Mouse (Mus musculus) gastrocnemius, postnatal 4 days (tissue): ENCODE results near the gene Rab36. TPM values are rescaled to one million over a fixed set of nuclear protein-coding genes. Genes with fewer than 3 reads are reported as not detected.

Experiments
- DNase-seq, 2 experiments: peaks; one replicate each; pipeline ENCODE4 v3.0.0; 2021 to 2022; ENCODE audit warnings: low spot score in 2 of 2, mixed read lengths in 2 of 2
- total RNA-seq, 2 experiments: library from RNA; stranded (reverse); gene quantifications; 2 replicates each; pipeline ENCODE4 v1.2.3; 2021

Gene Rab36
- total RNA-seq, 2 experiments from 2014 or later: 1.7 to 2.5 TPM

GRCm38 (mm10) chr10:75044459-75044858, 7.6 kb downstream of the Rab36 start:
- no peak for DNase-seq

- DNase-seq: no peak
These were observed 9.0 kb downstream of the Rab36 start for GRCm38 (mm10) chr10:75045831-75046230.

DNA sequence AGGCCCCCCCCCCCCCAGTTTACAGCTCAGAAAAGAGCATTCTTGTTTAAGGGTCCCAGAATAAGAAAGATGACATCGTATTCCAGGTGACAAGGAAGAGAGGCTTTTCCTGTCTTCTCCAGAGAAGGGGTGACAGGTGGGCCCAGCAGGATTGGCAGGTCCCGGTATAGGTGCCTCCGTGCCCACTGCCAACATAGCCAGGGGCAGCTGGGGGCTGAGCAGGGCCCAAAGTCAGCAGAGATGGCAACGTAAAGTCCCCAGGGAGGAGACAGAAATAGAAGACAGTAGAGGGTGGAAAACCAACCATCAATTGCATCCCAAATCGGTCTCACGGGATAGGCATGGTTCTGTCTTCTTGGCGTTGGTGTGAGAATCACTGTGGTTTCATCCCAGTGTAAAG, 11.9 kb downstream of the Rab36 start:
- DNase-seq: no peak

DNA sequence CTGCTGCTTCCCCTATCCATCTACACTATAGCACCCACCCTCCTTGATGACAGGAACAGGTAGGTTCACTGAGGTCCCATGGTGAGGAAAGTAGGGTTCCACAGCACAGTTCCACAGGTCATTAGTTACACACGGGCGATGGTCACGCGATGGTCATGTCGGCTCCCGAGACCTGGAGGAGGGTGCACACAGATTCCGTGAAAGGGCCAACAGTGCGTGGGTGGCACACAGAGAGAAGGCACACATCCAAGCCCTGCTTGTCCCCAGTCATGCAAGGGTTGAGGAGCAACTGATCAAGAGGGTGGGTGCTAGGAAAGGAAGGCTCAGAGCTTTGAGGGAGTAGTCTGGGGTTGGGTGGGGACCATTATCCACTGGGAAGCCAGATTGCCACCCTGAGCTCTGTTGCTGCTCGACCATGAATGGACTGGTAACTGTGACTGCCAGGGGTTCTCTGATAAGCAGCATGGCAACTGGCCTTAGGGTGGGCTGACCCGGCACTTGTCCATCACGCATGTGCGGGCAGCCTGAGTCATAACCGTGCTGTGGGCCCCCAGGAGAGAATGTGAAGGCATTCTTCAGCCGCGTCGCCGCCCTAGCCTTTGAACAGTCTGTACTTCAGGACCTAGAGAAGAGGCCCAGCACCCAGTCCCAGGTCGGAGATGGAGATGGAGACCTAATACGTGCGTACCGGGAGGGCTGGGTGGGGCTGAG, 14.7 kb downstream of the Rab36 start:
- DNase-seq: no peak

DNA sequence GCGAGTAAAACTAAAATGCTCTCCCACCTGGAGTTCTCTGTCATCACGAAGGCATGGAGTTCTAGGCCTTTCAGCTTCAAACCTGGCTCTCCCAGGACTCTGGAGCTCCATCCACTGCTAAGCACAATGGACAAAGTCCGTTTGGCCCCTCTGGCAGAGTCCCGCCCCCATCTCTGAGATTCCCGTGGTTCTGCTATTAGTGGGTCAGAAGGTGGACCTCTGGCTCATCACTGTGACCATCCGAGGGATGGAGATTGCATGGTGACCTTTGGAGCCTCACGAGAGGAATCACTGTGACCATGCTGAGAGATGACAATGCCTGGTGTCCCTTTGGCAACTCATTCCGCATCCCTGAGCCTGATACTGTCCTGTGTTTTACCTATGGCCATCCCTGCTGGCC, 16.0 kb downstream of the Rab36 start:
- DNase-seq: no peak

DNA sequence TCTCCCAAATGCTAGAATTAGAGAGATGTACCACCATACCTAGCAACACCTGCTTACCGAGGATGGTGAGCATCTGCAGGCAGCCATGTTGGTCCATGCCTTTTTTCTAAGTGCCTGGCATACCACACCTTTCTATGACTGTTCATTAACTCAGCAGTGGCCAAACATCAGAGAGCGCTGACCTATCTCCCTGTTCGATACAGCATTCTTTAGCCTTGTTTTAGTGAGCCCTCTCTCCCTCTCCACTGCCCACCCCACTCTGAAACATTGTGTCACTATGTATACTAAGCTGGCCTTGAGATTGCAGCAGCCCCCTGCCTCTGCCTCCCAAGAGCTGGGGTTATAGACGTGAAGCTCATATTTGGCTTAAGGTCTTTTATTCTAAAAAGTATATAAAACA, 16.8 kb downstream of the Rab36 start:
- no peak for DNase-seq

GRCm38 (mm10) chr10:75054125-75054524, 17.3 kb downstream of the Rab36 start:
- DNase-seq: no peak

GRCm38 (mm10) chr10:75055672-75056071, 18.8 kb downstream of the Rab36 start:
- DNase-seq: no peak

DNA sequence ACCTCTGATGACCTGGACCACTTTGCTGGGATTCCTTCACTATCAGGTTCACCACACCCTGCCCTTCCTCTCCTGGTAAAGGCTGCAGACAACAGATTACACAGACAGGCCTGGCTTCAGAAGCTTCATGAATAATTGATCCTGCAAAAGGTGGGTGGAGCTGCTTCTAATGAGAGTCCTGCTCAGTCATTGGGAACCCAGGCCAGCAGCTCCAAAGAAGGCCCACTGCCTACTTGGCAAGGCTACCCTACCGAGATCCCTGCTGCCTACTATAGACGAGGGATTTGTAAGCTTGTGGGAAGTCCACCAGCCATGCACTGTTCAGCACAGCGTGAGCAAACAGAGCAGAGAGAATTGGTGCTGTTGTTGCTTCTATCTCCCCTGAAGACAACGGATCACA, 19.4 kb downstream of the Rab36 start:
- no peak for DNase-seq

DNA sequence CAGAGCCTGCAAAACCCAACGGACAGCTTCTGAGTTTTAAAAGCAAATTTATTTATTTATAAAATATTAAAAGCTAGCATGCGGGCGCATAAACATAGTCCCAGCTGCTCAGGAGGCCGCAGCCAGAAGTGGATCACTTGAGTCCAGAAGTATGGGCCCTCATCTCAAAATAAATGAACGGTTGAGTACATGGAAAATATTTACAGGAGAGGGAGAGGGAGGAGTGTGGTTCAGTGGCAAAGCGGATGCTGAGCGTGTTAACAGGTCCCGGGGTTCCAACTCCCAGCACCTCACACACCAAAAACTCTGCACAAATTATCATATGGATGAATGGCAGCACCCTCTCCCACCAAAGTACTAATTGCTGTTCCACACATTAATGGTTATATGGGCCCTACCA, 21.5 kb downstream of the Rab36 start:
- no peak for DNase-seq

DNA sequence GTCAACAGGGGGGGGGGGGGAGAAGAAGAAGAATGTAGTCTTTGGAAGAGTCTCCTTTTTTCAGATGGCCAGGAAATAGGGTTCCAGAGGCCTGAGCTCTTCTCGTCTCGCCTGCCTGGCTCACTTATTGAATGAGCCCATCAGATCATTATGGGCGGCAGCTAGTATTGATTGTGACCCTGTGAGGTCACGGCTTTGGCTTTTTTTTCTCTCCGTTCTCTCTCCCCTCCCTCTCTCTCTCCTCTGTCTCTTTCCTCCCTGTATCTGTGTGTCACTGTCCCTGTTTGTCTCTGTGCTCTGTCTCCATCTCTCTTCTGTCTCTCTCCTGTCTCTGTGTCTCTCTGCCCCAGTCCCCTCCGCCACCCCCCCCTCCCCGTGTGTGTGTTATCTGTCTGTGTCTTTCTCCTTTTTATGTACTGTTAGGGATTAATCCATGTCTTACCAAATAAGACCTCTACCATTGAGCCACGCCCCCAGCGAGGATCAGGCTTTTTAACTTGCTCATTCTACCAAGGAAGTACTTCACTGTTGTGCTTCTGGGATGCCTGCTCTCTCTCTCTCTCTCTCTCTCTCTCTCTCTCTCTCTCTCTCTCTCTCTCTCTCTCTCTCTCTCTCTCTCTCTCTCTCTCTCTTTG, 22.0 kb downstream of the Rab36 start:
- no peak for DNase-seq

GRCm38 (mm10) chr10:75059396-75059795, 22.5 kb downstream of the Rab36 start:
- DNase-seq: peak in 1 of 2 experiments; percentile 67

DNA sequence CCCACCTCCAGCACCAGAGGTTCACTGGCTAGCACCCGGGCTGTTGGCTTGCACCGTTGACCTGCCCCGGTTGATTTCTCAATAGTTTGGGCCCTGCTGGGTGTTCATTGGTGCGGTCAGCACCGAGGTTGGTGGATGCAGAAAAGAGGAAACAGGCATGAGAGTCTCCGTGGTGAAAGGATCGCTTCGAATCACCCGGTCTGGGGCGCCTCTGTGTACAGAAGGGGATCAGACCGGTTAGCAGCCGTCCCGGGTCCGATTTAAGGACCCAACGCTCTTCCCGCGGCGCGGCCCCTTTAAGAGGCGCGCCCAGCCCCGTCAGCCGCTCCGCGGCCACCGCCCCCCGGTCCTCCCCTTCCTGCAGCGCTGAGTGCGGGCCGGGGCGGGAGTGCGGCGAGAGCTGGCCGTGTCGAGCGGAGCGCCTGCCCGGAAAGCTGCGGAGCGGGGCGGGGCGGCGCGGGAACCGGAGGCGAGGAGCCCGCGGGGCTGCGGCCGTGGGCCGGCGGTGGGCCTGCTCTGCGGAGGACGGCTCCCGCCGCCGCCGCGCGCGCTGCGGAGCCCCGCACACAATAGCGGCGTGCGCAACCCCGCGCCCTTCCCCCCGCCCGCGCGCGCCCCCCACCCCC, 23.5 kb downstream of the Rab36 start, which contains the start of gene Bcr:
Gene Bcr, plus strand, starts transcription at position 376 of the 626 bp plus-strand sequence.
- peak; percentile 61 to 77 for DNase-seq

GRCm38 (mm10) chr10:75060843-75061235, 24.0 kb downstream of the Rab36 start:
- no peak for DNase-seq

DNA sequence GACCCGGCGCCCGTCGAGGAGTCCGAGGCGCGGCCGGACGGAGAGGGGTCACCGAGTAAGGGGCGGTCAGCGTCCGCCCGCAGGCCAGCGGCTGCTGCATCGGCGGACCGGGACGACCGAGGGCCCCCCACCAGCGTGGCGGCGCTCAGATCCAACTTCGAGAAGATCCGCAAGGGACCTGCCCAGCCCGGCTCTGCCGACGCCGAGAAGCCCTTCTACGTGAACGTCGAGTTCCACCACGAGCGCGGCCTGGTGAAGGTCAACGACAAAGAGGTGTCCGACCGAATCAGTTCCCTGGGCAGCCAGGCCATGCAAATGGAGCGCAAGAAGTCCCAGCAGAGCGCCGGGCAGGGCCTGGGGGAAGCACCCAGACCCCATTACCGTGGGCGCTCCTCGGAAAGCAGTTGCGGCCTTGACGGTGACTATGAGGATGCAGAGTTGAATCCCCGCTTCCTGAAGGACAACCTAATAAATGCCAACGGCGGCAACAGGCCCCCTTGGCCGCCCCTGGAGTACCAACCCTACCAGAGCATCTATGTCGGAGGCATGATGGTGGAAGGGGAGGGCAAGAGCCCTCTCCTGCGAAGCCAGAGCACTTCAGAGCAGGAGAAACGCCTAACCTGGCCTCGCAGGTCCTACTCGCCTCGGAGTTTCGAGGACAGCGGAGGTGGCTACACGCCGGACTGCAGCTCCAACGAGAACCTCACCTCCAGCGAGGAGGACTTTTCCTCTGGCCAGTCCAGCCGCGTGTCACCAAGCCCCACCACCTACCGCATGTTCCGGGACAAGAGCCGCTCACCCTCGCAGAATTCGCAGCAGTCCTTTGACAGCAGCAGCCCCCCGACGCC, 24.7 kb downstream of the Rab36 start:
- DNase-seq: peak; percentile 30 to 35

- no peak for DNase-seq
These were observed 25.3 kb downstream of the Rab36 start for GRCm38 (mm10) chr10:75062189-75062561.

- no peak for DNase-seq
These were observed 25.8 kb downstream of the Rab36 start for GRCm38 (mm10) chr10:75062621-75063020.

GRCm38 (mm10) chr10:75063301-75063965, 26.6 kb downstream of the Rab36 start:
- no peak for DNase-seq

DNA sequence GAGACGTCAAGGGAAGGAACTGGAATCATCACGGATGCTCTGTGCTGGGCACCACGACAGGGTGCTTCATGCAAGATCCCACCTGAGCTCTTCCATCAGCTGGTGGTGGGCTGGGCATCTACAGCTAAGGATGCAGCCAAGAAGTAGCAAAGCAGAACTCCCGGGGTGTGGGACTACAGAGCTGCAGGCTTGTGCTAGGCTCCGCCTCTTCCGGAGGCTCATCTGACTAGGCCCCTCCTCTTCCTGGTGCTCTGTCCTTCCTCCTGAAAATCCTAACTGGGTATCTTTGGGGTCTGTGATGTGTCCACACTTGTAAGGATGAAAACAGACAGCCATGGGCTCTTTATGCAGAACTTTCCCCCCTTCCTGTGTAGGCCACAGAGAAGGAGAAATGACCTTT, 28.8 kb downstream of the Rab36 start:
- no peak for DNase-seq

- no peak for DNase-seq
These were observed 30.6 kb downstream of the Rab36 start for GRCm38 (mm10) chr10:75067446-75067845.

- DNase-seq: no peak
These were observed 31.2 kb downstream of the Rab36 start for GRCm38 (mm10) chr10:75068086-75068485.
